Mouse (Mus musculus) limb, embryonic 11.5 days (tissue): ENCODE data around the gene Mrpl38. TPM values are rescaled to one million over a fixed set of nuclear protein-coding genes. Genes with fewer than 3 reads are reported as not detected.
"Not testable (repeated sequence)": the region's sequence is repeated elsewhere in the genome, so short reads cannot be mapped to it uniquely, and the experiment has no call there.

Experiments used
- ATAC-seq: fragments of 200-750 bp; cut with Nextera tagmentation; 2 replicates; pipeline ENCODE4 v1.8.0; 2017; ENCODE audit warnings: low read depth; ENCODE audit not compliant: insufficient number of reproducible peaks, low FRiP score, low TSS enrichment
- DNase-seq: peaks from one replicate; pipeline ENCODE4 v3.0.0-alpha.2; 2015; ENCODE audit warnings: low spot score
- H3K27ac ChIP-seq: fragments of 300-500 bp; sonication (generic); replicated peaks from 2 replicates; pipeline ENCODE4 v1.5.1; 2014; ENCODE audit warnings: low read depth, mild to moderate bottlenecking, low read length
- H3K27me3 ChIP-seq: fragments of 300-500 bp; sonication (generic); 2 replicates; pipeline ENCODE4 v1.6.1; 2014; ENCODE audit warnings: mild to moderate bottlenecking, low read length, mixed read lengths; ENCODE audit not compliant: control insufficient read depth, insufficient read depth
- H3K36me3 ChIP-seq: fragments of 300-500 bp; sonication (generic); 2 replicates; pipeline ENCODE4 v1.6.1; 2014; ENCODE audit warnings: mild to moderate bottlenecking, low read length, moderate library complexity, mixed read lengths; ENCODE audit not compliant: control insufficient read depth, insufficient read depth
- H3K4me1 ChIP-seq: fragments of 300-500 bp; sonication (generic); 2 replicates; pipeline ENCODE4 v1.6.1; 2014; ENCODE audit warnings: low read length, mixed read lengths; ENCODE audit not compliant: control insufficient read depth, insufficient read depth
- H3K4me2 ChIP-seq: fragments of 300-500 bp; sonication (generic); 2 replicates; pipeline ENCODE4 v1.6.1; 2014; ENCODE audit warnings: low read depth, mild to moderate bottlenecking, moderate library complexity; ENCODE audit not compliant: severe bottlenecking
- H3K4me3 ChIP-seq: fragments of 300-500 bp; sonication (generic); 2 replicates; pipeline ENCODE4 v1.5.1; 2014; ENCODE audit warnings: low read depth, low read length
- H3K9ac ChIP-seq: fragments of 300-500 bp; sonication (generic); 2 replicates; pipeline ENCODE4 v1.6.1; 2014; ENCODE audit warnings: mild to moderate bottlenecking, low read length
- H3K9me3 ChIP-seq: fragments of 300-500 bp; sonication (generic); 2 replicates; pipeline ENCODE4 v1.6.1; 2016; ENCODE audit warnings: low read length; ENCODE audit not compliant: control insufficient read depth
- WGBS: fragments of 180-500 bp; shearing (Covaris S2); extraction: QIAGEN DNeasy Blood & Tissue Kit; methylation state at CpG from one replicate; pipeline ENCODE4 v1.1.7; 2014; 5-methylcytosine and 5-hydroxymethylcytosine counted together
- polyA plus RNA-seq: library from polyadenylated mRNA; unstranded; fragments of >200 nt; fragmentation: Nextera tagmentation; extraction: Ambion mirVana; gene quantifications from 2 replicates; pipeline ENCODE4 v1.2.1, GENCODE M21; 2014

Gene Mrpl38
- polyA plus RNA-seq, 1 experiment from 2014 or later: 110 TPM

GRCm38 (mm10) chr11:116096213-116097108, 42.2 kb downstream of the Mrpl38 start:
- Histone ChIP-seq H3K4me3 (no peak overlapping the region), H3K9ac (no peak overlapping the region), H3K27me3 (no peaks in the 10 kb centered on the region), H3K9me3 (no peaks in the 10 kb centered on the region), H3K27ac (no peak overlapping the region), H3K4me2 (no peak overlapping the region), H3K36me3 (no peaks in the 10 kb centered on the region), H3K4me1 (no peaks in the 10 kb centered on the region)
- no peak for ATAC-seq
- 91% methylated on average over 5 of the region's 5 CpGs for WGBS
- peak; percentile 51 for DNase-seq

DNA sequence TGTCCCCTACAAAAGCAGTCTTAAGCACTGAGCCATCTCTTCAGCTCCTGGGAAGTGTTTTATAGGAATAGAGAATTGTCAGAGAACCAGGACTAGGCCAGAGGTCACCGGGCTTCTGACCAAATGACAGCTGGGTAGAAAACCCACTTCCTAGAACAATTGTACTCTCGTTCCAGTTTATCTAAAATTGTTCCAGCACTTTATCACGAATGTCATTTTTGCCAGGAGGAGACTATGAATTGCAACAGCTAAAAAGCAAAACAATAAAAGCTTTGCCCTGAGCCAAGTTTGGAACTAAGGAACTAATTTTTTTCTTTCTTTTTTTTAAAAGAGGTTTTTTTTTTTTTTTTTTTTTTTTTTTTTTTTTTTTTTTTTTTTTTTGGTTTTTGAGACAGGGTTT, 43.1 kb downstream of the Mrpl38 start:
- WGBS: 86% methylated on average over 3 of the region's 3 CpGs
- H3K27ac ChIP-seq: no peak overlapping the region
- H3K9me3 ChIP-seq: no peaks in the 10 kb centered on the region
- no peaks in the 10 kb centered on the region for H3K27me3 ChIP-seq
- DNase-seq (no peak), ATAC-seq (no peak)
- no peak overlapping the region for H3K4me2 ChIP-seq
- H3K4me3 ChIP-seq: no peak overlapping the region
- no peak overlapping the region for H3K9ac ChIP-seq
- H3K36me3 ChIP-seq: no peaks in the 10 kb centered on the region
- H3K4me1 ChIP-seq: no peaks in the 10 kb centered on the region

DNA sequence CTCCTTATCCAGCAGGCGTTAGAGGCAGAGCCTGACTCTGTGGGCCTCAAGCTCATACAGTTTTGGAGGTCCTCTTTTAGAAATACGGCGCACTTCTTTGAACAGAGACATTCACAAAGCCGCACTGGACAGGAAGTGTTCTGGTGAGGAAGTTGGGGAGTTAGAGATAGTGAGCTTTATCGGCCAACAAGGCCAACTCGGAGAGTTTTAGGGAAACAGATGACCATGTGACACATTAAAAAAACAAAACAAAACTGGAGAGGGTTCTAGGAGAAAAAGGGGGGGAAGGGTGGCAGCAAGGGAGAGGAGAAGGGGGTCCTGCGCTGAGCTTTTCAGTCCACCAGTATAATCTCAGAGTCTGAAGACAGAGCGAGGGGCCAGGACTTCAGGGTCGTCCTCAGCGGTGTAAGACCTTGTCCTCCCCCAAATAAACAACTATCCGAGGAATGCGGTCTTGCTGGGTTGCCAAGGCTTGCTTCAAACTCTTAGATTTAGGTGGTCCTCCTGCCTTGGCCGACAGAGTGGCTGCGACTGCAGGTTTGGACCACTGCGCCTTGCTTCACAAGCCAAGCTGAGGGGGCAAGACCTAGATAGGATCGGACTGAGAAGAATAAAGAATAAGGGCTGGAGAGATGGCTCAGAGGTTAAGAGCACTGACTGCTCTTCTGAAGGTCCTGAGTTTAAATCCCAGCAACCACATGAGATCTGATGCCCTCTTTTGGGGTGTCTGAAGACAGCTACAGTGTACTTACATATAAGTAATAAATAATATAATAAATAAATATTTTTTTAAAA, 44.7 kb downstream of the Mrpl38 start:
- Histone ChIP-seq H3K4me1 (no peaks in the 10 kb centered on the region), H3K4me3 (no peak overlapping the region), H3K4me2 (no peak overlapping the region), H3K9ac (no peak overlapping the region), H3K36me3 (no peaks in the 10 kb centered on the region), H3K27me3 (no peaks in the 10 kb centered on the region), H3K9me3 (no peaks in the 10 kb centered on the region), H3K27ac (no peak overlapping the region)
- no peak for ATAC-seq
- DNase-seq: no peak
- WGBS: 68% methylated on average over 16 of the region's 16 CpGs

DNA sequence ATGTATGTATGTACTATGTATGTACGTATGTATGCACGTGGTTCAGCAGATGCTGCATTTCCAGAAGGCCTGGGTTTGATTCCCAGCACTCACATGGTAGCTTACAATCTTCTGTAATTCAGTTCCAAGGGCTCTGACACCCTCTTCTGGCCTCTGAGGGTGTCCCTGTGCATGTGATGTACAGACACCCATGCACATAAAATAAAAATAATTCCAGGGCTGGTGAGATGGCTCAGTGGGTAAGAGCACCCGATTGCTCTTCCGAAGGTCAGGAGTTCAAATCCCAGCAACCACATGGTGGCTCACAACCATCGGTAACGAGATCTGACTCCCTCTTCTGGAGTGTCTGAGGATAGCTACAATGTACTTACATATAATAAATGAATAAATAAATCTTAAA, 45.7 kb downstream of the Mrpl38 start:
- H3K4me3 ChIP-seq, H3K36me3 ChIP-seq, H3K9ac ChIP-seq, DNase-seq, H3K27me3 ChIP-seq, H3K4me1 ChIP-seq, ATAC-seq, H3K4me2 ChIP-seq, H3K27ac ChIP-seq, H3K9me3 ChIP-seq: not testable (repeated sequence)
- 91% methylated on average over 6 of the region's 6 CpGs for WGBS

GRCm38 (mm10) chr11:116091591-116091990, 47.1 kb downstream of the Mrpl38 start:
- Histone ChIP-seq H3K27ac (no peak overlapping the region), H3K9me3 (no peaks in the 10 kb centered on the region), H3K4me3 (no peak overlapping the region), H3K4me1 (no peaks in the 10 kb centered on the region), H3K9ac (no peak overlapping the region), H3K27me3 (no peaks in the 10 kb centered on the region), H3K4me2 (no peak overlapping the region), H3K36me3 (no peaks in the 10 kb centered on the region)
- WGBS: 86% methylated on average over 6 of the region's 6 CpGs
- ATAC-seq: no peak
- no peak for DNase-seq

DNA sequence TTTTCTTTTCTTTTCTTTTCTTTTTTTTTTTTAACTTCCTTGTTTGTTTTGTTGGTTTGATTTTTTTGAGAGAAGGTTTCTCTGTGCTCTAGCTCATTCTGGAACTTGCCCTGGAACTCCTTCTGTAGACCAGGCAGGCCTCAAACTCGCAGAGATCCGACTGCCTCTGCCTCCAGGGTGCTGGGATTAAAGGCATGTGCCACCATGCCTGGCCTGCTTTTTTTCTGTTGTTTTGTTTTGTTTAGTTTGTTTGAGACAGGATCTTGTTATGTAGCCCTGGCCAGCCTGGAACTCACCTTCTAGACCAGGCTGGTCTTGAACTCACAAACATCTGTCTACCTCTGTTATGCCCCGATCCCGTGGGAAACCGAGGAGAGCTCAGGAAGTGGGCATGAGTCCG, 49.1 kb downstream of the Mrpl38 start:
- no peak overlapping the region for H3K4me2 ChIP-seq
- no peak overlapping the region for H3K4me3 ChIP-seq
- no peak overlapping the region for H3K27ac ChIP-seq
- no peak overlapping the region for H3K9ac ChIP-seq
- no peaks in the 10 kb centered on the region for H3K36me3 ChIP-seq
- DNase-seq: no peak
- no peaks in the 10 kb centered on the region for H3K9me3 ChIP-seq
- H3K27me3 ChIP-seq: no peaks in the 10 kb centered on the region
- H3K4me1 ChIP-seq: peaks cover 3% of the 10 kb centered on the region; the same call in 1 of the 2 replicates
- WGBS: 89% methylated on average over 6 of the region's 6 CpGs
- no peak for ATAC-seq

DNA sequence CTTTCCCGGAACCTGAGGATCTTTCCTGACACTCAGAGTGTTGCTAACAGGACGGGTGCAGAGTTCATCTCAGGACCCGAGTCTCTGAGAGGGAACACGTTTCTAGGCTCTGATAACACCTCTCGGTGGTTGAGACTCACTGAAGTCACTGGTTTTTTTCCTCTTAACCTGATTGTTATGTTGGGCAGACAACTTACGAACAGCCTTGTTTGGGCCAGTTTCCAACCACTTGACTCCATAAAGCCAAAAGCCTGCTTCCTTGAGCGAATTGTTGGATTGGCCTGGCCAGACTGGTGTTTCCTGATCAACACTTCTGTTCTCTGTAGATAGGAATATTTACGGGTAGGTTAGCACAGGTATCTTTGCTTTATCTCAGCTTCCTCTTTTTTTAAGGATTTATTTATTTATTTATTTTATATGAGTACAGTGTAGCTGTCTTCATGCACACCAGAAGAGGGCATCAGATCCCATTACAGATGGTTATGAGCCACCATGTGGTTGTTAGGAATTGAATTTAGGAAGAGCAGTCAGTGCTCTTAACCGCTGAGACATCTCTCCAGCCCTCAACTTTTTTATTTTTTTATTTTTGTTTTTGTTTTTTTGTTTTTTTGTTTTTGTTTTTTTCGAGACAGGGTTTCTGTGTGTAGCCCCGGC, 49.8 kb downstream of the Mrpl38 start:
- H3K4me2 ChIP-seq: no peak overlapping the region
- peaks cover 3% of the 10 kb centered on the region; the same call in 1 of the 2 replicates for H3K4me1 ChIP-seq
- WGBS: 90% methylated on average over 11 of the region's 11 CpGs
- no peak overlapping the region for H3K4me3 ChIP-seq
- H3K36me3 ChIP-seq: peaks cover 3% of the 10 kb centered on the region; the same call in 1 of the 2 replicates
- no peak overlapping the region for H3K9ac ChIP-seq
- H3K27me3 ChIP-seq: no peaks in the 10 kb centered on the region
- no peaks in the 10 kb centered on the region for H3K9me3 ChIP-seq
- DNase-seq (no peak), ATAC-seq (no peak)
- no peak overlapping the region for H3K27ac ChIP-seq

DNA sequence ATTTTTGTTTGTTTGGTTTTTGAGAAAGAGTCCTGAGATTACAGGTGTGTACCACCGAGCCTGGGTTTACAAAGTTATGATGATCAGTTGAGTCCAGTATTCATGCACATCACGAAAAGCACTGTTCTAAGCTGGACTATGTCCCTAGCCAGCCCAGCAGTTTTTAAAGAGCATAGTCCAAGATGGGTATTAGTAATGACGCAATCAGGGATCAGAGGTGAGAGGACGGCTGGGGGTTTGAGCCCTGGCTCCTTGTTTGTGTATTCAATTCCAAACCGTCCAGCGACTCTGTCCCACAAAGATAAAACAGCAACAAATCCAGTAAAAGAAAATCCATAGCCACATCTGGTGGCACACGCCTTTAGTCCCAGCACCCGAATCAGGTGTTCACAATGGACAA, 50.5 kb downstream of the Mrpl38 start:
- no peaks in the 10 kb centered on the region for H3K27me3 ChIP-seq
- no peaks in the 10 kb centered on the region for H3K9me3 ChIP-seq
- DNase-seq: no peak
- H3K4me2 ChIP-seq: peak overlapping the region; percentile 33
- no peak overlapping the region for H3K4me3 ChIP-seq
- H3K36me3 ChIP-seq: peaks cover 5% of the 10 kb centered on the region
- 87% methylated on average over 8 of the region's 8 CpGs for WGBS
- H3K9ac ChIP-seq: no peak overlapping the region
- H3K27ac ChIP-seq: no peak overlapping the region
- peaks cover 3% of the 10 kb centered on the region; the same call in 1 of the 2 replicates for H3K4me1 ChIP-seq
- ATAC-seq: no peak
